Mouse (Mus musculus): ENCODE measurements around the gene 2610028H24Rik.

Gene 2610028H24Rik

DNA sequence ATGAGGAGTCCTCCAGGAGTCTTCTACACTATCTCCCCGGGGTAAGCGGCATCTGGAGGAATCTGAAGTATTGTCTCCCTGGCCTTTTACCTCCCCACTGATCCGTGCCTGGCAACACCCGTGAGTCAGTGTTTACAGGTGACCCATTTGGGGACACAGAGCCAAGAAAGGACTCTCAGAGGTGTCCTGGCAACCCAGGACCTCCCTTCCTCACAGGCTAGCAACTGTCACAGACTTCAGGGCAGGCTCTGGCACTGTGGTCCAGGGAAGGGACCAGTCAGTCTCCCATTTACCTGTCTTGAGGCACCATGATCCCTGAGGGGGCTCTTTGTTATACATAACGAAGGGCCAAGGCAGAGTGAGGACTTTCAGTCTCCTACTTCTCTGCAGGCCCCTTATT is at the start of gene 2610028H24Rik:
Gene 2610028H24Rik (plus strand): TSS at position 231 of the 400 bp plus-strand sequence.
- DNase-seq (ENCODE audit: low spot score in 2 of 2): no peak

DNA sequence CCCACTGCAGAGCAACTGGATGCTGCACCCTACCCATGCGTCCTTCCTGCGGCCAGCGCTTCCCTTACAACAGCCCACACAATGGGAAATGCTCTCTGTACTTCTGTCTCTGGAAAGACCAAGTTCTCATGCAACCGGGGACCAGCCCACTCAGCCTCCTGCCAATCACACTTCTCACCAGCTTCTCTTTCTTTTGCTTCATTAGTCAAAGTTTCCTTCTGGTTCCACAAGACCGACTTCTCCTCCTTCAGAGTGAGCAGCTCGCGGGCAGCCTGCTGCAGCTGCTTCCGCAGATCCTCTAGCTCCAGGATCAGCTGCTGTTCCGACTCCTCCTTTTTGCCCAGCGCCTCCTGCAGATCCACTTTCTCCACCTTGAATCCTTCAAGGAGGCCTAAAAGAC is 40.4 kb upstream of the 2610028H24Rik start:
- no peak for DNase-seq (ENCODE audit: low spot score in 2 of 2)

DNA sequence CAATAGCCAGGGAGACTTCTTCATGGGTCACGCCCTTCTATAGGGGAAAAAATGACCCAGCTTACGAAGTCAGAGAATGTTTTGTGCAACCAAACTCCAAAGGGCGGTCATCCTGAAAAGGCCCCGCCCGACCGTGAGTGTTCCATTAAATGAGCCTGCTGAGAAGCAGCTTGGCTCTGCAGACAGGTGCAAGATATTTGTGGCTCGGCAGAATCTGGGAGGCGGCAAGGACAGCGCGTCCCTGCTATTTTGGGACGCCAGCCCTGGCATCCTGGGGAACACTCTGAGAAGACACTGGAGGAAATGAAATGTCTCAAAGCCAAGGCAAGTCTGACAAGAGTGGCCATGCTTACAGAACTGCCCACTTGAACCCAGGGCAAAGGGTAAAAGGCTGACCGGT is 32.1 kb upstream of the 2610028H24Rik start:
- no peak for DNase-seq (ENCODE audit: low spot score in 2 of 2)

DNA sequence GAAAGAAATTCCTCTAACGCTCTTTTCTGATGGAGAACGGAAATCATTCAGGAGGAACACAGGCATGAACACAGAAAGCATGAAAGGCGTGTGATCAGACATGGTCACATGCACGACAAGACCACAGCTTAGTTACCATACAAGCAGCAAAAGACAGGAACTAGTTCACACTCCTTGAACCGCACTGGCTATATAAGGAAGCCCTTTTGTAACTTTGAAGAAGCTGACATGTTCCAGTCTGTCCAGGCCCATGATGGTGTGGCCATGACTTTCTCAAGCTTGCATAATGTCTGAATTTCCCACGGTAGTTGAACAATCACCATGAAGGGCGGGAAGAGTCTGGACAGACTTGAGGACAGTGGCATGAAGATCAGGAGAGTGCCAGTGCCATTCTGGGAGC is 23.2 kb upstream of the 2610028H24Rik start:
- DNase-seq (ENCODE audit: low spot score in 2 of 2): no peak

DNA sequence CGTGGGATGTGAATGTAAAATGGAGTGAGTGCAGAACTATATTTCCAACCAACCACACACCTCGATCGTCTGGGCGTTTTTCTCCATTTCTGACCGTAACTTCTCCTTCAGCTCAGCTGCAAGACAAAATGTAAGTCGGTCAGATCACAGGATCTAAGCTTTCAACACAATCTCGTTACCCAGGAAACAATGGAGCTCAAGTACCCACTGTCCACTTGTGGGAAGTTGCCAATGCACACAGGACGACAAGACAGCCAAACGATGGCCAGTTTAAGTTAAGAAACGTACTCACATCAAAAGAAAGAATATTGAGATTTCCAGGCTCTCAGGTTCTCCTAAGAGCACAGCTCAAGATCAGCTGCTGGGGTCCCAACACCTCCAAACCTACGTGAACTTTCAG is 15.0 kb upstream of the 2610028H24Rik start:
- no peak for DNase-seq (ENCODE audit: low spot score in 2 of 2)

DNA sequence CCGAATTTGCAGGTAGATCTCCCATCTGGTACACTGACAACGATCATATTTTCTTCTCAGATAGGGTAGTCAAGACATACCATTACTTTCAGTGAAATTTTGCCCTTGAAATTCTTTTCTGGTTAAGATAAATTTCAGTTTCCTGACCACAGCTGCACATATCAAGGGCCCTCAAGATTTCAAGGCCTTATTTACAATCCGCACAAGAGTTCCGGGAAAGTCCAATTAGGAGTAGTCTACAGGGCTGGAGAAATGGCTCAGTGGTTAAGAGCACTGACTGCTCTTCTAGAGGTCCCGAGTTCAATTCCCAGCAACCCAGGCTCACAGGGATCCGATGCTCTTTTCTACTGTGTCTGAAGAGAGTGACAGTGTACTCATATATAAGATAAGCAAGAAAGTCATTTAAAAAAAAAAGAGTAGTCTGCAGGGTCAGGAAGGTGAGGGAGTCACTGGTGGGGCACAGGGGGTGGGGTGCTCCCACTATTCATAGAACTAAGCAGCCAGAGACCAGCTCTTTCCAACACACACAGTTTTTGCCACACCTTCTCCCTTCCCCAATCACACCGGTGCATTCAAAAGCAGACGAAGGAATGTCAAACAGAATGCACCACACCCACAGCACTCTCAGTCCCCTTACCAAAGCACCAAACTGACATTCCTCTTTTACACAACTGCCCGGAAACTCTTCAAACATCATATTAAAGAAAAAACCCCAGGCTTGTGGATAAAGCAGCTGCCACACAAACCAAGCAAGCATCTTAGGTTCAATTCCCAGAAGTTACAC is 9.6 kb upstream of the 2610028H24Rik start:
- no peak for DNase-seq (ENCODE audit: low spot score in 2 of 2)

DNA sequence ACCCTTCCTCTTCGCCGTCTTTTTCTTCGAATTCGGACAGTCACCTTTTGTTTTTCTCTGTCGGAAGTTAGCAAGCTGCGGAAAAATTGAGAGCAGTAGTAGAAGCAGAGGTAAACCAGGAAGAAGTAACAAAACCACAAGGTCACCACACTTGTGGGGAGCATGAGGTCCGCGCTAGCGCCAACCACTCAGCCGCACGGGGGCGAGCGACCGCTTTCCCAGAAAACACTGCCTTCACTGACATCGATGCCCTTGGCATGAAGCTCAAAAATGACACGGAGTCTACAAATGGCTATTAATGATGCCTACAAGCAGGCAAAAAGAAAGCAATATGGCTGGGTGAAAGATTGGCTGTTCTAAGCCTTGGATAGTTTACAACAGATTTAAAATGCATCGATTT is 8.6 kb upstream of the 2610028H24Rik start, which contains the start of gene AC141477.1:
Gene AC141477.1 (minus strand): TSS at position 164 of the 400 bp plus-strand sequence.
- DNase-seq (ENCODE audit: low spot score in 2 of 2): no peak

DNA sequence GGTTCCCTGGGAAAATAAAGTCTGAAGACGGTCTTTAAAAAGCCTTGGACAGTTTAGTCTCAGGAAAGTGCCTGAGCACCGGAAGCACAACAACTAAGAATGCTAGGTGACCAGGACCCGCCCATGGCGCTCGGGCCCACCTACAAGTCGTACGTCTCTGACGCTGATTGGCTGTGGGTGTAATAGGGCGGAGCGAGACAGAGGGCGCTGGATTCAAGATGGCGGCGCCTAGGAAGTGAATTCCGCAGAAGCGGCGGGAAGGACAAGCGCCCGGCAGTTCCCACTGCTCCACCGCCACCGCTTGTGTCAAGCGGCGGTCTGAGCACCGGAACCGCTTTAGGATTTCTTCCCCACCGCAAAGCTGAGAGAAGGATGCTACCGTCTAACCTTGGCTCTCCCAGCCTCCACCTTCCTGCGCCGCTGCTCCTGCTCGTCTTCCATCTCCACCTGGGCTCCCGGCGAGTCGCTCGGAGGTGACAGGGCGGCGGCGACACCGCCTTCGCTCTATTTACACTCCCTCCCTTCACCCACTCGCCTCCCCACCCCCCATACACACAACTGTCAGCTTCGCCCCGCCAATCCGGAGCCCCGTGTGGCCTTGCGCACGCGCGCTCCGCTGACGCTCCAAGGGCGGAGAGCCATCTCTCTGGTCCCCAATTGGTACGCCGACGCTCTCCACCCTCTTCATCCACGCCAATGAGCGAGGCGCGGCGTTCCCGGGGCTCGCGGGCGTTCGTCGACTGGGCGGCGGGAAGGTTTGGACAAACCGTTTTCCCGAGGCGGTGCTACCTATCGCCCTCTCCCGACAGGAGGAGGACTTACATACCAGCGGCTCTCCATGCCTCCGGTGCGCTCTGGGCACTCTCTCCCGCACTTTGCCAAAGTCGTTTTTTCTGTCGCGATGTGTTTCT is 6.4 kb upstream of the 2610028H24Rik start, which contains the start of gene Pcnt:
Gene Pcnt (minus strand): TSS at position 609 of the 911 bp plus-strand sequence.
- peak; percentile 86 to 95 for DNase-seq (ENCODE audit: low spot score in 2 of 2)

DNA sequence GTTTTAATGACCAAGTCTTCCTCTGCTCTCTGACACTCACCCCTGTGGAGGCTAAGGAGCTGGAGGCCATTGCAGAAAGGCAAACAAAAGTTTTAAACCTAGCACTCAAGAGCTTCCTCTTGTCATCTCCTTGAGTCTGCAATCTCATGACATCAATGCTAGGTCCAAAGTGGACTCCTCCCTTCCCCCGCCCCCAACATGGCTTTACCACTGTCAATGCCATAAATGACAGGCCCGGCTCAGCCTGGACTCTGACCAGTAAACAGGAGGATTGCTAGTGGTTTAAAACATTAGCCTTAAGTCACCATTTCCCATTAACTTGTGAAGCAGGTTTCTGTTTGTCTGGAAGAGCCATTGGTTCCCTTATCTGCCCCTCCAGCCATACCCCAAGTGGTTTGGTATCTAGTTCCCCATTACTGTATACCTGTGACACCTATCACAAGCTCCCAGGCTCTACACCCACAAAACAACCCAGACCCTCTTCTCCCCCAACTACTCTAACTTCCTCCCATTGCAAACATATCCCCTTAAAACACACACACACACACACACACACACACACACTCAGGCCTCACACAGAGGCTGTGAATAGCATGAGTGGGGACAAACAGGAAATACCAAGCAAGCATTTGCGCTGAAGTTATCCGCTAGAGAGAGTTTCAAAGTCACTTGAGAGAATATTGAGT is 2.7 kb upstream of the 2610028H24Rik start:
- DNase-seq (ENCODE audit: low spot score in 2 of 2): no peak

DNA sequence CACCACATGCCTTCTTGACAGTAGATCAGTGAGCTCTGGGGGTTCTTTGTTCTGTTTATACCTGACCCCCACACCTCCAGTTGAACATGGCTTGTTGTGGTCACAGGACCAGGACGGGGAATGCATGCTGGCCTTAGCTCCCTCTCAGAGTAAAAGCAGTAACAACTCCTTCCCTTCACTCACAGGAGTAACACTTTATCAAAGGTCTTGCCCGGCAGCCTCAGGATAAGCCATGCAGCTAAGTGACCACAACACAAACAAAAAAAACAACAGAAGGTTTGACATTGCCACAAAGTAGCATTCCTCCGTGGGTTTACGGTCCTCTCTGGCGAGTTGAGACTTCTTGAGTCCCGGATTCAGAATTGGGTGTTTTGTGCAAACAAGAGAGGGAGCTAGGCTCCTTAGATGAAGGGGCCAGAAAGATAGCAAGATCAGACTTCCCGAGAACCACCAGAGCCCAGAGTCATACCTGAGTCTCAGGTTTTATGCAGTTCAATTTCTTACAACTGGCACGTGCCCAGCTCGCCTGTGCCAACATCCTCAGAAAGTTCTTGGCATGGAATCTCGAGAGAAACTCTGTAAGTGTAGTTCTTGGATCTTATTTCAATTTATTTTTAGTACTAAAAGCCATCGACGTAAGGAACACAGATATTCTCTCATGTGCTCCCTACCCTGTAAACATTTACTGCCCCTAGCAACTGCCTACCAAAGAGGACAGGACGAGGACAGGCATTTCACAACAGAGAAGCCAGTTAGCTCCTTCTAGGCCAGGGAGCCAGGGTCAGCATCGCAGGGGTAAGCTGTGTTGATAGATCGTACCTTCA is 1.3 kb upstream of the 2610028H24Rik start:
- no peak for DNase-seq (ENCODE audit: low spot score in 2 of 2)

DNA sequence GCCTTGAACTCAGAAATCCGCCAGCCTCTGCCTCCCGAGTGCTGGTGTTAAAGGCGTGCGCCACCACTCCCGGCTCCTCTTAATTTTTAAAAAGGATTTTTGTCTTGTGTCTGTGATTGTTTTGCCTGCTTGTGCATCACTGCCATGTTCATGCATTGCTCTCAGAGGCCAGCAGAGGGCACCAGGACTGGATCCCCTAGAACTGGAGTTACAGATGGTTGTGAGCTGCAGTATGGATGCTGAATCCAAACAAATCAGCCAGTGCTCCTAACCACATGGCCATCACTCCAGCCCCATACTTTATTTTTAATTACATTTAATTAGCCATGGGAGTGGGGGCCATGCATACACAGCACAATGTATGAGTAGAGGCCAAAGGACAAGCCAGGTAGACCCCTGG is 6.4 kb downstream of the 2610028H24Rik start:
- peak; percentile 32 to 41 for DNase-seq (ENCODE audit: low spot score in 2 of 2)

DNA sequence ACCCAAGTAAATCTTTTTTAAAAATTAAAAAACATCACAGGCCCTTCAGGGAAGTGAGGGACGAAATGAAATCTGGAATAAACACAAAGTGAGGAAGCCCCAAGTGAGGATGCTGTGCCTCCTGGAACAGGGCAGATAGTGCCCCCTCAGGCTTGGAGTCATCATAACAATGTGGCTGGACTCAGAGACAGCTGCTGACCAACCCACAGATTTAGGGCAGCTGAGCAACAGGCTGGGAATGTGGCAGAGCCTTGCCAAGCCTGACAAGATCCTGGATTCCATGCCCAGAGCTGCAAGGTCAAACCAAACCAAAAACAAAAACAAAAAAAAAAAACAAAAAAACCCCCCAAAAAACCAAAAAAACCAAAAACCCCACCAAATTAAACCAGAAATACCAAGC is 12.4 kb downstream of the 2610028H24Rik start:
- DNase-seq (ENCODE audit: low spot score in 2 of 2): no peak

DNA sequence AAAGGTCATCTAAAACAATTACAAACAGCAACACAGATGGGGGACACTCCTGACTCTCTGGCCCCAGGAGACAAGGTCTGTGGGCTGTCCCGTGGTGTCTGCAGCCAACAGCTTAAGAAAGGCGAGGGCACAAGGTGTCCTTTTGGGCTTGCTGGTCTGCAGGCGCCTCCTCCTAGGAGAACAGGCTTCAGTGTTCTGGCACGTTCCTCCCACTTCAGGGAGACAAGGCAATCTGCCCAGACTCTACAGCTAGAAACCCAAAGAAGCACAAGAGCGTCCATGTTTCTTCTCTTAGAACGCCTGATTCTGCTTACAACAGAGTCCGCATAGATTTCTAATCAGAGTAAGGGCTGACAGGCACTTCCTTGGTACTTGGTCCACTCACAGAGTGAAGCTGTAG is 13.4 kb downstream of the 2610028H24Rik start:
- DNase-seq (ENCODE audit: low spot score in 2 of 2): no peak

DNA sequence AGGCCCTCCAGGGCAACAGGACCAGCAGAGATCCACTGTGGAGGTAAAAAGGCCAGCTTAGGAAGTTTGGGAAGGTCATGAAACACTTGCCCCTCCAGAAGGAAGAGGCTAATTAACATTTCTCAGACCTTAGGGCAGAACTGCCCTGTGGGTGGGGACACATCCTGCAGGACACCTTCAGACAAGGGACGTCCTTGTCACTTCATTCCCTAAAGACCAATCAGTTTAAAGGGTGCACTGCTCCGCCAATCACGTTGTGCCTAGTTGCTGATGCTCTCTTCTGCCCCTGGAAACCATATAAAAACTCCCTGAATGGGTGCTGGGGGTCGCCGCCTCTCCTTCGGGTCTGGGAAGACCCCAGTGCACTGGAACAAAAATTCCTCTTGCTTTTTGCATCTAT is 13.8 kb downstream of the 2610028H24Rik start:
- no peak for DNase-seq (ENCODE audit: low spot score in 2 of 2)

DNA sequence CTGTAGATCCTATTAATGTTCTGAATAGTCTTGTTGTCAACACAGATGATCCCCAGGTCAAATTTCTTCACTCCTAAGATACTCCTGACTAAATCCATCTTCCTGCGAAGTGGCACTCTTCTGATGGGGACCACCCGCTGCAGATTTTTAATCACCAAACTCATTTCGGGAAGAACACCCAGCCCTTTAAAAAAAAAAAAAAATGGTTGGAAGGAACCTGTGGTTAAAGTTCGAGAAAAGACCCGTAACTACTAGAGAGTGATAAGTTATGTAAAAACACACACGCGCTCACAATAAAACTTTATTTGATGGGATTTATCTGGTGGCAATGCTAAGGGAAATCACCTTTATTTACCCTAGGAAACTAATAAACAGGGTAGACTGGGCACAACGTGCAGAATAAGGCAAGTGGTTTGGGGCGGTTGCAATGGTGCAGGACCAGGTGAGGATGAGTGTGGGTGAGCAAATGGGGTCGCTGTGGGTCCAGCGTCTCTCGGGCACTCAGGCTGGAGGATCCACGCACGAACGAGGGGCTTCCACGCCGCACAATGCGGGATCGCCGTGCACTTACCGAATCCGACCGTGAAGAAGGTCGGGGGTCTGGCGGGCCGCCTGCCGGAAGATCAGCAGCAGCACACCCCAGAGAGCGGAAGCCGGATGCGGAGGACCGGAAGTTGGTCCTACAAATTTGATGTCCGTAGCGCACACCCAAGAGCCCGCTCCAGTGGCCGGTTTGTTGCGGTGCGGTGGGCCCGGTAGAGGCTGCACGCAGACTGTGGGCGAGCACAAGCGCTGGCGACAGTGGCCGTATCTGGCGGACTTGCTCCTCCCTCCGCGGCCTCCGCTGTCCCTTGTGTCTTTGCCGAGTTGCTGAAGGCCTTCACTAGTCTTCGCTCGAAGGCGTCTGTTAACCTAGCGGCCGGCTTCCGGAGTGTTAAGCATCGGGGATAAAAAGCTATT is 19.6 kb downstream of the 2610028H24Rik start, which contains the start of the genes Mcm3ap and Ybey:
Gene Mcm3ap (plus strand): TSS at position 725 of the 960 bp plus-strand sequence.
Gene Ybey (minus strand): TSS at position 912 of the 960 bp plus-strand sequence.
- peak; percentile 78 to 88 for DNase-seq (ENCODE audit: low spot score in 2 of 2)

DNA sequence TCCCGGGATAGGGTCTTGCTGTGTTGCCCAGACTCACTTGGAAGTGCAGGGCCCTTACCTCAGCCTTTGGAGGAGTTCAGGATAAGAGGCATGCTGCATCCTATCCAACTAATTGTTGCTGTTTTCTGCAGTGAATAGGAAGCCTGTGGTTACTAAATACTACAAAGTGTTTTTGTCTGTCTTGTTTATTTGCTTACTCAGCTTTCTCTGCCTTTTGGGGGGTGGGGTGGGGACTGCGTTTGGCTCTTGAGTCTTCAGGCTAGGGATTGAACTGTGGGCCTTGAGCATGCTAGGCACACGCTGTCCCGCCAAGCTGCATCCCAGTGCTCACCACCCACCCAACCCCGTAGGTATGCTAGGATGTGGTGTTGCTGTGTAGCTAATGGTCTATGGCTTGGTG is 24.9 kb downstream of the 2610028H24Rik start:
- DNase-seq (ENCODE audit: low spot score in 2 of 2): no peak

DNA sequence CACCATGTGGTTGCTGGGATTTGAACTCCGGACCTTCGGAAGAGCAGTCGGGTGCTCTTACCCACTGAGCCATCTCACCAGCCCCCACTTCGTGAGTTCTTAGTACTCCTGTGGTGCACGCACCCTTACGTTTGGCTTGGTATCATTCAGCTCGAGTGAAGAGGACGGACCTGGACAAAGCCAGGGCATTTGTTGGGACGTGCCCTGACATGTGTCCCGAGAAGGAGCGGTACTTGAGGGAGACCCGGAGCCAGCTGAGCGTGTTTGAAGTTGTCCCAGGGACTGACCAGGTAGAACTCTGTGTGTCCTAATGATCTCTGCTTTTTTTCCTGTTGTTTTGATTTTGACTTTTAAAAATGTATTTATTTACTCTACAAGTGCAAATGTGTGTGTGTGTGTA is 32.0 kb downstream of the 2610028H24Rik start:
- DNase-seq (ENCODE audit: low spot score in 2 of 2): no peak

DNA sequence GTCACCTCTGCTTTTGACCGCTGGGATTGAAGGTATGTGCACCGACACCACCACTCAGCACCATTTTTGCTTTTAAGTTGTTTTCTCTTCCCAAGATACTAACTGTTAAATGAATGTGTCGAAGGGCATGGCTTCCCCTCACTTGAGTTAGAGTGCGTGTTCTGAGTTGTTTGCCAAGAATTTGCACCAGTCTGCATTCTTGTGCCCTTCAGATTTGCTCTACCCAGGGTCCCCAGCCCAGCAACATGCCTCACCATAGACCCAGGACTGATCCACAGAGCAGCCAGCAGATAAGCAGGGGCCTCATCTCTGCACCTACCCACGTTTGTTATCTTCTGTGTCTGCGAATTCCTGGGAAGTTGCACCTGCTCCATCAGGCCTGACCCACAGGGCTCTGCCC is 32.6 kb downstream of the 2610028H24Rik start:
- no peak for DNase-seq (ENCODE audit: low spot score in 2 of 2)

DNA sequence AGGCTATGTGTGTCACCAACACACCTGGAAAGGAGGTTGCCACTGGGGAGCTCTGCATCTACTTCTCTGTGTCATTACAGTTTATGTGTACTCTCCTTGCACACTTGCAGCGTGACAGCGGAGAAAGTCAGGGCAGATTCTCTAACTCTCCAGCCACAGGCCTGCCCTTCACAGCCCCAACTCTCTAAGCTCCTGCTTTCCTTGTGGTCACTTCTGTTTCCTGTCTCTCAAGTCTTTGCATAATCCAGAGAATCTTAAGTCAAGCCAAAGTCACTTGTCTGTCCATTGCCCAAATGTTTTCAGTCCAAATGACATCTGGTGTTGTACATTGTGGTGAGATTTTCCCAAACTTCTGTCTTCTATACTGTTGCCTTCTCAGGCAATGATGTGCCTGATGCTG is 37.4 kb downstream of the 2610028H24Rik start:
- no peak for DNase-seq (ENCODE audit: low spot score in 2 of 2)

DNA sequence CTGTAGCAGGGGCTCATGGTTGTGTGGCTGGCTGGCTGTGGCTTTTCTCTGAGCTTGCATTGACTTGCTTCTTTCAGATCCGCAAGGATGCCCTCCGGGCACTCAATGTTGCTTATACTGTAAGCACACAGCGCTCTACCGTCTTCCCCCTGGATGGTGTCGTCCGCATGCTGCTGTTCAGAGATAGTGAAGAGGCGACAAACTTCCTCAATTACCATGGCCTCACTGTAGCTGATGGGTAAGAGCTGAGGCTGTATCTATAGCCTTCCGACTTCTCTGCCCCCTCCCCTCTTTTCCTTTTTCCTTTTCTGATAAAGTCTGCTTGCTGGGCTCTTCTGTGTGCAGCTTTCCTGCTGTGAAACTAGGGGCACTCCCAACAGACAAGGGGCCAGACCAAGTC is 39.4 kb downstream of the 2610028H24Rik start:
- DNase-seq (ENCODE audit: low spot score in 2 of 2): no peak

All from cerebellum, postnatal 4 days (tissue).